Mouse (Mus musculus) cerebellum, adult 11-12 months (tissue): ENCODE measurements around the gene Esyt3.

Experiments used
- DNase-seq: peaks from one replicate; pipeline ENCODE4 v3.0.0; 2022

Gene Esyt3

GRCm38 (mm10) chr9:99357921-99358692 lies at the start of gene Esyt3:
TSS of gene Esyt3 (minus strand) at chr9:99358557.
- no peak for DNase-seq

DNA sequence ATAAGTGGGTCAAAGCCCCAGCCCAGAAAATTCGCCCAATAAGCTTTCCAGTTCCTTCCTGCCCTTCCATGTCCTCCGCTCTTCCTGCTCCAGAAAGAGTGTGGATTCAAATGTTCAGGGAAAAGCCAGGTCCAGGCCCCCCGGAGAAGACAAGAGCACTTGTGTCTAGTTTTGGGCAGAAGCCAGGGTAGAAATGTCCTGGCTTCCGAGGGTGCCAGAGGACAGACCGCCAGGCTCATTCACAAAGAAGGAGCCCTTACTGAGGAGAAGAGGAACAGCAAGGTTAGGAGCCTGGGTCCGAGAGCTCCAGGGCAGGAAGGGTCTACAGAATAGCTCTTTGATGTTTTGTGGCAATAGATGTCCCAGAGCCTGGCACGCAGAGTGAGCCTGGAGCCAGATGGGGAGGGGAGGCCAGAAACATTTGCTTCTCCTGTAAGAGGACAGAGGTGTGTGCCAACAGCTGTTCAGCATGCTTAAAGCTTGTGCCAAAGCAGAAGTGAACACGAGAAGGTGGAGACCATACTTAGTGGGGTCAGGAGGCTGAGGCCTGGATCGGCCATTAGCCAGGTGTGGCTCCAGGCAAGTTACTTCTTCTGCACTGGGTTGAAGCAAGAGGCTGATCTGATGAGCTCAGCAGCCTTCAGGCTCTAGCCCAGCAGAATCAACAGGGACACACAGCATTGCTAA lies 43.1 kb upstream of the Esyt3 start:
- DNase-seq, result peak; percentile 29

- DNase-seq, result peak; percentile 43
These were observed 42.4 kb upstream of the Esyt3 start for GRCm38 (mm10) chr9:99400781-99401180.

DNA sequence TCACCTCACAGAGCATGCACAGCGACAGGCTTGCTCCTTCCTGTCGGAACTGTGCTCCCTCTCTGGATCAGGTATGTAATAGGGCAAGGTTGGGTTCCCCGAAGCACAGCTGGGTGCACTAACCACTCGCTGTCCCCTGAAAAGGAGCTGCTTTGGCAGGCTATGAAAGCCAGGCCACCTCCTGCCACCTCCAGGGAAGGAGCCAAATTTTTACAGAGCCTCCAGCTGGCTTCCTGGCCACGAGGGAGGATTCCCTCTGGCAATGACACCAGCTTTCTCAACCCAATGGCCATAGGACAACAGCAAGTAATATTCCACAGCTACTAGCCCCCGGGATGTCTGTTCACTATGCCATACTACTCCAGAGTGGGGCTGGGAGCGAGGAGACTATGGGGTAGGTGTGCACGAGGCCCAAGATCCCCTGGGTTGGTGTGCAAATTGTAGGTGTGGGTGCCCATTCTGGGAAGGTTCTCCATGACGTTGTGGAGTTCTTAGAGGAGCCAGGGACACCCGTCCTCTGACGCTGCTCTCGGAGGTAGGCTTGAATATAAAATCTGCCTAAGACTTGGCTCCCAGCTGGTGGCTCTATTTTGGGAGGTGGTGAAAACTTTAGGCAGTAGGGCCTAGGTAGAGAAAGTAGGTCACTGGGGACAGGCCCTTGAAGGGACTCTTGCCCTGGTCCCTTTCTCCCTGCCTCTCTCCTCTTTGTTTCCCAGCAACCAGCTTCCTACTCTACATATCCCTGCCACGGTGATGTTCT lies 38.9 kb upstream of the Esyt3 start:
- DNase-seq, result peak; percentile 62

GRCm38 (mm10) chr9:99394366-99394765 lies 36.0 kb upstream of the Esyt3 start:
- DNase-seq, result peak; percentile 23

DNA sequence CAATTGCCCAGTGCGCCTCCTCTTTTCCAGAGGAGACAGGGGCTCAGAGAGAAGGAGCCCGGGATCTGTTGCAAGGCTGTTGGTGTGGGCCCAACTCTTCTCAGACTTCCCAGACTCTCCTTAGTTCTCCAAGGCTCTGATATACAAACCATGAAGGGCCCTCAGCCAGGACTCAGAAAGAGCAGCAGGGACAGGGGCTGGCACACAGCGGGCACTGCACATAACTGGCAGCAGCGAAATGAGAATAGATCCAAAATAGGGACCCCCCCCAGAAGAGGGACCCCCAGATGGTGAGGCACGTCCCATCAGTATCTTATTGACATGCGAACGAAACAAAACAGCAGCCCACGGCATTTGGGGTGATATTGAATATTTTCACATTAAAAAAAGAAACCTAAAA lies 34.8 kb upstream of the Esyt3 start:
- DNase-seq, result no peak

DNA sequence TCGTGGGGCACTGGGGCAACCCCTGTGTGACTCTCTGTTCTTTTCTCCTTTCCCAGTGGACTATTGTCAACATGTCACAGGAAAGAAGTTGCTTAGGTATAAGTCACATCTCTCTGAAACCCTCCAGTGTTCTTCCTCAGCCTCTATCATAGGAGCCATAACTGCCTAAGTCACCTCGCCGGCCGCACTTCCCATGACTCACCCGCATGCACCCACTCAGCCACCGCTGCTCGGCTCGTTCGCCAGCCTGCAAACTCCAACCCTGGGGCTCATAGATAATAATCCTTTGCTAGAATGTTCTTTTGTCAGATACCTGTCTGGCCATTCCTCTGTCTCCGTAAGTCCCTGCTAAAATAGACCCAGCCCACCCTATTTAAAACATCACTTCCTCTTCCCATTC lies 33.2 kb upstream of the Esyt3 start:
- DNase-seq, result no peak

DNA sequence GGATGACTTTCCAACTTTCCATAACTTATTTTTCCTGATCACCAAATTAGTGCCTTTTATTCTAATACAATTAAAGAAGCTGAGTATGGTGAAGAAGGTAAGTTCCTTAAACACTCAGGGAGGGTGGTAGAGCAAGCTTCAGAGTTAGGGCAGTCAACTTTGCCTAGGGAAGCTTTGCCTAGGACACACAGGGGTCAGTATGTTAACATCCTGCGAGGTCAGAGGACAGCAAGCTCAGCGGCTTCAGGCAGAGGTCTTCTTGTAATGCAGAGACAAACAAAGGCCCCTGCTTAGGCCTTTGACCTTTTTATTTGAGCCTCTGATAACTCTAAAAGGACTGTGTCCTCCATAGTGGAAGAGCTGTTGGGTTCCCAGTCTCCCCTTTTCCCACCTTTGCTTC lies 32.4 kb upstream of the Esyt3 start:
- no peak for DNase-seq

- DNase-seq, result no peak
These were observed 31.8 kb upstream of the Esyt3 start for GRCm38 (mm10) chr9:99390201-99390600.

DNA sequence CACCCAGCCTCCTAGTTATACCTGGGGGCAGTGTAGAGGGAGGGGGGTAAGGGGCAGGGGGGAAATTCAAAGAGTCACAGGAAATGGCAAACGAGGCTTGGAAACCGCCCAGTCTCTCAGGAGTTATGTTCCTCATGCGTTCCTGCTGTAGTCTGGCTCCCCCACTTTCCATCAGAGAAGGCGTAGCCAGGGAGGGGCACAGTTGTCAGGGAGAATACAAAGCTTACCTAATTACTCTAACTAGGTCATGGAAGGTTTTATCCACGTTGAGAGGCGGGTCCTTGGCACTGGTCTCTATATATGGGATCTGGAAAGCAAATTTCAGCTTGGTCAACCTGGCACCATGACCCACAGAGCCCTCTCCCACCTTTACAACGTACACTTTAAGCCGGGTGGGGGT lies 31.1 kb upstream of the Esyt3 start:
- no peak for DNase-seq

DNA sequence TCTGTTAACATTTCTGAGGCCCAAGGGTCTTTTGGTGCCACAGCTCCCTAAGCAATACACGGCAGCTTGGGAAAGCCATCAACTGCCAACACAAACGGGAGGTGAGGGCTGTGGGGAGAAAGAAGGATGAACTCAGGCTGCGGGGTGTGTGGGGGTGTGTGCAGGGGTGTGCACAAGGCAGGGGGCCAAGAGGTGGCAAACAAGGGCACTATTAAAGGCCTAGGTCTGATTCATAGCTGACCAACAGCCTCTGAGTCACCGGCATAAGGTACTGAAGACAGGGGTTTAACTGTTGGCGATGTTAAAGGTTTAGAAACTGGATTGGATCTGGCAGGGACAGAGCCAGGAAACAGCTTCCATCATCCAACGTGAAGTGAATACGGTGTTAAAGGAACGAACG lies 30.5 kb upstream of the Esyt3 start:
- no peak for DNase-seq

DNA sequence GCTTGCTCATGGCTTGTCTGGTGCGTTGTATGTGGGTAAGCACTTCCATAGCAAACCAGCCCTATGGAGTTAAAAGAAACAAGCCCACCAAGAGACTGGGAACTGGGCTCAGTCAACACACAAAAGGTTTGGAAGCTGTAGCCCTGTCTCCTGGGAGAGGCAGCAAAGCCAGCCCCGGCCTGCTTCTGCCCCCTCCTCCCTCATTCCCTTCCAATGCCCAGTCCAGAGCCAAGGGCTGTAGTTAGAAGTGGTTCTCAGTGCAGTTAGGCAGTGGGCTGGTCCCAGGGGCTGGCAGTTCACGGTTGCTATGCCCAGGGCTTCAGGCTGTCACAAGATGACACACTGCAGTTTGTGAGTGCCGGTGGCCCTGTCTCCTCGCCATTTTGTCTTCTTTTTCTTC lies 29.7 kb upstream of the Esyt3 start:
- DNase-seq, result no peak

DNA sequence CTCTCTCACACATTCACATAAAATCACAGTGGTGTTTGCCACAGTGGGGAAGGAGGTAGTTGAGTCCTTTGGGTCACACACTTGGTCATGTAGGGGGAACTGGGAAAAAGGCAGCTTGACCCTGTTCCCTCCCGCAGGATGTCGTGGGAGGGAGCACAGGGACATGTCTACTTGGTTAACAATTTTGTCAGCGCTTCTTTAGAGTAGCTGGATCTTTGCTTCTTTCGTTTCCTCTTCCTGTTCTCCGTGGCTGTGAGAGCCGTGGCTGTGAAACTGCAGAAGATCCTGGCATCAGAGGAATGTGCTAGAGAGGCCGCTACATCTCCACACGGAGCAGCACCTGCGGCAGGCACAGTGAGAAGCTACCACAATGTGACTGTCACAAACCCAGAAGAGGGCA lies 24.2 kb upstream of the Esyt3 start:
- DNase-seq, result no peak

- DNase-seq, result no peak
These were observed 20.8 kb upstream of the Esyt3 start for GRCm38 (mm10) chr9:99379194-99379593.

DNA sequence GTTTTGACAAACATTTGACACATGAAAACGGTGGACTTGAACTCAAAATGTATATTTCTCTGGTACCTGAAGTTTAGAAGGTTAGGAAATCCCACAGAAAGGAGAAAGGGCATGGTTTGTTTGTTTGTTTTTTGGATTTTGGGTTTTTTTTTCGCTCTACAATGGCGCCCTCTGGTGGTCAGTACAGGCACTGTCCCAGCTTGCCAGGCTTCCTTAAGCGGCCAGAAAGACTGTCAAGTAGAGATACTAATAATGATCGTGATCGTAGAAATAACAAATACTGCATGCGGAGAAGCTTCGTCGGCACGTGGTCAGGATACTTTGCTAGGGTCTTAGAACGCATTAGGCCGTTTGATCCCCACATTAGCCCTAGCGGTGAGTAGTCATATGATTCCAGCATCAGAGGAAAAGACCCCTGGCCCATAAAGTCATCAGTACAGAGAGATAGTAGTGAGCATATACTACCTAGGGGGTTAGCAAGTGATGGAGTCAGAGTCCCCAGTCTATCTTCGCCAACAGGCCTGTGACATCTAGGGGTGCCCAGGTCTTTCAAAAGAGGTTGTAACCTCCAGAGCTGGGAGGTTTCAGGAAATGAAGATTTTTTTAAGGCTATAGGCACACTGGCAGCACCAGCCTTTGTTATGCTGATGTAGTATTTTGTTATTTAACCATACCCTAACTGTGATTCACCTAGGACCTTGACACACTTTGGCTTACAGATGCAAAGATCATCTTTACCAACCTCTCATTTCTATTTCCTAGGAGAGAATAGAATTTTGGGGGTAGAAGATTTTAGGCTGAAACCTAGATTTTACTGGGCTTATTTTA lies 18.4 kb upstream of the Esyt3 start:
- DNase-seq, result no peak

DNA sequence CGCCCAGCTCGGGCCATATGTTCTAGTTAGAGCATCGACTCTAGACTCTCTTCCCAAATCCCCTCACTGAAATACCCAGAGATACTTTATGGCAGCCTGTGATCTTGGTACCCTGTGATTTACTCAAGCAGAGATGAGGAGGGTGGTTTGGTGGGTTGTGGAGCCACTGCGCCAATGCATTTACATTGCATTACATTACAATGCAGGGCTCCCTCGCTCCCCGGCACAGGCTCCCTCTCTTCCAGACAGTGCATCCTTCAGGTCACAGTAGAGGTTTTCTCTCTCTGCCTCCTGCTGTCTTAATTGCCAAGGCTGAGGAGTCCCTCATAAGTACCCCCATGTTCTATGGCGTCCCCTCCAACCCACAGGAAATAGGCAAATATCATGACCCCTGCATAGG lies 10.1 kb upstream of the Esyt3 start:
- DNase-seq, result no peak

- no peak for DNase-seq
These were observed 7.5 kb upstream of the Esyt3 start for GRCm38 (mm10) chr9:99365906-99366305.

GRCm38 (mm10) chr9:99363076-99363475 lies 4.7 kb upstream of the Esyt3 start:
- DNase-seq, result no peak

DNA sequence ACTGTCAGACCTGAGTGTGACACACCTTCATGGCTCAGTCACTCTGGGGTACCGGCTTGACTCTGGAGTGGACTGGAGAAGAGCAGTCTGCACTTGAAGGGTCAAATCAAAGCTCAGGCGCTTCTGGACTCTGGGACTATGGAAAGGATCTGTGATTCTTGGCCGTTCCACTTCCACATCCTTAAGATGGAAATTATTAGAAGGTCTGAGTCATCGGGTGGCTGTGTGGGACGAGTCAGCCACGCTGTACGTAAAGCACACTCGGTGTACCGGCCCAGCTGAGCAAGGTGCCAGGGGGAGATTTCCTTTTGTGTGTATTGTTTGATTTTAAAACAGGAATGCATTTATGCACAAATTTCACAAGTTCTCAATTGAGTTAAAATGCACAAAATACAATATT lies 3.6 kb upstream of the Esyt3 start:
- DNase-seq, result no peak

DNA sequence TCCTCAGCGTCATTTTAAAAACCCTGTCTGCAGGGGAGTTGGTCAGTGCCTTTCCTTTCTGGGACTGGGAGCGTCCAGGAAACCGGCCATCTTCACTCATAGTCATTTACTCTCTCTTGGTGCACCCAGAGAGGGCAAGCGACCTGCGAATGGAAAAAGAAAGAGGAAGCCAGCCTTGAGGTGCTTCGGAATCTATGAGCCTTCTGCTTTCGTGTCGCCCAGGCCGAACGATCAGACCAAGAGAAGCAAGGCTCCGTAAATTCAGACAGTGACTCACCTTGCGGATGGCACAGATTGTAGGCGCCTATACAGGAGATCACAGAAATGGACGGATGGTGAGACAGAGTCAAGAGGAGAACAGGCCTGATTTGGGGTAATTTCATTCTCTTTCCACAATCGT lies 655 bp upstream of the Esyt3 start:
- DNase-seq, result no peak

GRCm38 (mm10) chr9:99357561-99357920 lies 816 bp downstream of the Esyt3 start:
- DNase-seq, result no peak

- no peak for DNase-seq
These were observed 2.4 kb downstream of the Esyt3 start for GRCm38 (mm10) chr9:99355971-99356370.

DNA sequence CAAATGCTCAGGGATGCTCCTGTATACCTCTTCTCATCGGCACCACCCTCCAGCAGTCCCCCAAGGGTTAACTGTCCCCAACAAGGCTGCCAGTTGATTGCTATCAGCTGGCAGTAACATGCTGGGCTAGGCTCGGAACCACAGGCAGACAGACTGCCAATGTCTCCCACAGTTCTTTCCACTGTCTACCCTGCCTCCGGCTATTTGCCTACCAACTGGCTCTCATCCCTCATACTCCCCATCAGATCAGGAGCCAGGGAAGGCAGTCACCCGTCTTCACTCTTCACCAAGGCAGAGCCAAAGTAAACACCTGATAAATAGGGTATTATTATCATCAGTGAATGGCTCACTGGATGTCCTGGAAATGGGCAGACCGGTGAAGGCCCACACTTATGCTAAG lies 3.6 kb downstream of the Esyt3 start:
- DNase-seq, result no peak
